Mouse (Mus musculus) layer of hippocampus, postnatal 25 days (tissue): ENCODE results near the gene Cdc14b. TPM values are rescaled to one million over a fixed set of nuclear protein-coding genes. Genes with fewer than 3 reads are reported as not detected.
"Not testable (repeated sequence)": the region's sequence is repeated elsewhere in the genome, so short reads cannot be mapped to it uniquely, and the experiment has no call there.

ENCODE experiments used
- DNase-seq, 2 experiments: peaks; one replicate each; pipeline ENCODE4 v3.0.0; 2022; ENCODE audit warnings: mixed read lengths in 2 of 2, low spot score in 1 of 2; ENCODE audit errors: extremely low spot score in 1 of 2
- total RNA-seq, 2 experiments: library from RNA; stranded (reverse); gene quantifications; 2 replicates each; pipeline ENCODE4 v1.2.3; 2021

The Cdc14b gene
- total RNA-seq, 2 experiments from 2014 or later, result 6.9 to 7.2 TPM

DNA sequence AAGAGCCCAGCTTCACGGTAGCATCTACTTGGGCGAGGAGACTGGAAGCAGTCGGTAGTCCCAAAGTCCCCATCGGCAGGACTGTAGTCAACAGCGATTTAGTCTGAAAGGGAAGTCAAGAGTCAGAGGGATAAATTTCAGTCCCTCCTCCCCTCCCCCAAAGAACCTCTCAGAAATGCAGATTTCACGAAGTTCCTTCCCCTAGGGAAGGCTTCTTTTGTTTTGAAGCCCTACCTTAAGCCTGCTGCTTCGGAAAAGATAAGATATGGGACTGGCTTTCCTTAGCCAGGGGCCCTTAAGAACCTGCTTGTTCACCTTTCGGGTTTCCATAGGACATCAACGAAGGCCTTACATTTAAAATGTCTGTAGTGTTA lies 651 bp upstream of the Cdc14b start:
- no peak for DNase-seq

- DNase-seq, result peak in 1 of 2 experiments; percentile 10
These were observed 922 bp downstream of the Cdc14b start for GRCm38 (mm10) chr13:64273891-64274844.

GRCm38 (mm10) chr13:64273352-64273751 lies 1.7 kb downstream of the Cdc14b start:
- DNase-seq, result no peak

GRCm38 (mm10) chr13:64268384-64268783 lies 6.7 kb downstream of the Cdc14b start:
- no peak for DNase-seq

DNA sequence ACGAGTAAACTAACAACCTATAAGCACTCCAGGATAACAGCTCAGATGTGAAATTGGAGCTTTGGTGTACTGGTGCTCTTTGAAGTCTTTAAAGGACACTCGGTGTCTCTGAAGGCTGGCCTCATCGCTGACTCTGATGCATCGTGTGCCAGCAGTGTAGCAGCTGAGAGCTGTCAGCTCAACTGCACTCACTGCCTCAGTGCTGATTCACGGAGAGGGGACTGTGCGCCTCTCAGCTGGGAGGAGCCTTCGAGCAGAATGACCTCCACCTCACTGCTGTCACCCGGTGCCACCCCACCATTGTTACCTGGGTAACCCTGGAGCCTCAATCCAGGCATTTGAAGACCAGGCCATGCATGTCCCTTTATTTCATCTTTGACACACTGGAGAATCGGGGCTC lies 7.9 kb downstream of the Cdc14b start:
- DNase-seq, result no peak

DNA sequence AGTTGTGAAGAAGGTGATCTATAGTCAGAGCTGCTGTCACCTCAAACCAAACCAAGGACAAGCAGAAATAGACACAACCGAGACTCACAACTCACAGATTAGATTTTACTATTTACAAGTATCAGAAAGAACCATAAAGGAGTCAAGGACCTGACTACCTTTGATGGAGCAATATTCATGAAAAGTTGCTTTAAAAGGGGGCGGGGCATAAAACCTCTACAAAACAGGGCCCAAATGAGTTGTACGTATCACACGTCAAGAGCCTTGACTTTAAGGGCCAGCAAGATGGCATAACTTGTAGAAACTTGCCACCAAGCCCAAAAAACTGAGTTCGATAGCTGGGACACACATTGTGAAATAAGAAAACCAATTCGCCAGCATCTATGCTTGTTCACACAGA lies 10.5 kb downstream of the Cdc14b start:
- DNase-seq, result no peak

DNA sequence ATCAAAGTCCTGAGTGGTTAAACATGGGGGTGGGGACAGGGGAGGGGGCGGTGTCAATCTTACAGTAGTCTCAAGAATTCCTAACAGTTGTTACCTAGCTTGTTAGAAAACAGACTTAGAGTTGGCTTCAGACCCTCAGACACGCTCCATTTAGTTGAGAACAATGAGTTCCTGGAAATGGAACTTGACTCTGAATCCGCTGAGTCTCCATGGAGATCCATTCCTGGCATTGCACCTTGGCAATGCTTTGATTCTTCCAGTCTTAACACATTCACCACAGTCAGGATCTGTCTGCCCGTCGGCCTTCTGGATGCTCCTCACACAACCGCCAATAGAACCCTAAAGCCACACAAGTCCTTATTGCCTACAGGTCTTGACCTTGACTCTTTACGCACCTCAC lies 15.2 kb downstream of the Cdc14b start:
- DNase-seq, result peak in 1 of 2 experiments; percentile 11

GRCm38 (mm10) chr13:64258516-64258821 lies 16.6 kb downstream of the Cdc14b start:
- DNase-seq, result no peak

DNA sequence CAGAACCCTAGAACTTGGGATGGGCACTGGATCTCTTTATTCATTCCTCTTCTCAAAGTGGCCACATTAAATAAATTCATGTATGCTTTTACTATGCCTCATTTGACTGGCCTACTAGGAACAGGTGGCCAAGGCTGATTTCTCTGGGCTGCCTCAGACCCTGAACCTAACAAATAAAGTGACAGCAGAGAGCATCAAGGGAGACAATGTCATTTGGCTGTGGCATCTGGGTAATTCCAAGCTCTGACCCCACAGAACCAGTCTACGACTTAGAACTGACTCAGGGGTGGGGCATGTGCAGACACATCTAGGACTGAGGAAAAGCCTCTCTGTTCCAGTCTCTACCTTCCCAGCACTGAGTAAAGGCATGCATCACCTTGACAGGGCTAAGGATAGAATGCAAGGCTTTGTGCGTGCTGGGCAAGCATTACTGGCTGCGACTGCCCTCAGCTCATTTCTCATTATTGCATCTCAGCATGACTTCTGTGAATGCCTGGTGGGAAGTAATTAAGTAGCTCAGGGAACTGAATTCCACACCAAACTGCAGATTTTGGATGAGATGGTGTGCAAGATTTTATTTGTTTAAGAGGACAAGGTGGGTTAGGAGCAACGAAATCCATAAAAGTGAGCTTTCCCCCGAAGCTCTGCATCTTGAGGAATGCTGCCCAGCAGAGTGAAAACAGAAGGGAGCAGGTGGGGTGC lies 17.1 kb downstream of the Cdc14b start:
- DNase-seq, result no peak

GRCm38 (mm10) chr13:64257010-64257813 lies 17.9 kb downstream of the Cdc14b start:
- no peak for DNase-seq

GRCm38 (mm10) chr13:64254185-64254584 lies 20.9 kb downstream of the Cdc14b start:
- not testable (repeated sequence) for DNase-seq

DNA sequence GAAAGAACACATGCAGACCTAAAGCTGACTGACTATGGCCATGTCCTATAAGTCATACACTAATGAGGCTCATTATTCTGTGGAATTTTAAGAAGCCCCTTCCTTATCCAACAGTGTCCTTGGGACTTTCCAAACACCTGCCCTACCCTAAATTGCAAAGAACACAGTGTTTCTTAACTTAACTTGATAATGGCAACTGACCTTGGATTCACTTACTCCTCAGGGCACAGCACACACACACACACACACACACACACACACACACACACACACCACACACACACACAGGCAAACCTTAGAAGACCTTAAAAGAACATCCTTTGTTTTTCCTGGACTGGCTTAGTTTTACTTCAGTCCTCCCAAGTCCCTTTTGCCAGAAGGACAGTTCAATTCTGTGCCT lies 21.4 kb downstream of the Cdc14b start:
- no peak for DNase-seq

DNA sequence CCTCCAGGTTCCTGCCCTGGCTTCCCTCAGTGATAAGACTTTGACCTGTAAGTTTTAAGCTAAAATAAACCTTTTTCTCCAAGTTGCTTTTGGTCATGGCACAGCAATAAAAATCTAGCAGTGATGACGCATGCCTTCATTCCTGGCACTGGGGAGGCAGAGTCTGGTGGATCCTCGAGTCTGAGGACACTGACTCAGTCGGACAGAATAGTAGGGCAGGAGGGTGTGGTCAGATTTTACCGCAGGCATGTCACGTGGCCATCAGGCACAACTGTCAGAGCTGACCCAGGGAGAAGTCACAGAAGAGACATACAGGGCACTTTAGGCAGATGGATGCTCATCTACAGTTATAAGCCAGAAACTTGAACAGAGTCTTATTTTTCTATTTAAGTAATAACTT lies 22.9 kb downstream of the Cdc14b start:
- DNase-seq, result no peak

GRCm38 (mm10) chr13:64250363-64250762 lies 24.7 kb downstream of the Cdc14b start:
- DNase-seq, result peak in 1 of 2 experiments; percentile 44

DNA sequence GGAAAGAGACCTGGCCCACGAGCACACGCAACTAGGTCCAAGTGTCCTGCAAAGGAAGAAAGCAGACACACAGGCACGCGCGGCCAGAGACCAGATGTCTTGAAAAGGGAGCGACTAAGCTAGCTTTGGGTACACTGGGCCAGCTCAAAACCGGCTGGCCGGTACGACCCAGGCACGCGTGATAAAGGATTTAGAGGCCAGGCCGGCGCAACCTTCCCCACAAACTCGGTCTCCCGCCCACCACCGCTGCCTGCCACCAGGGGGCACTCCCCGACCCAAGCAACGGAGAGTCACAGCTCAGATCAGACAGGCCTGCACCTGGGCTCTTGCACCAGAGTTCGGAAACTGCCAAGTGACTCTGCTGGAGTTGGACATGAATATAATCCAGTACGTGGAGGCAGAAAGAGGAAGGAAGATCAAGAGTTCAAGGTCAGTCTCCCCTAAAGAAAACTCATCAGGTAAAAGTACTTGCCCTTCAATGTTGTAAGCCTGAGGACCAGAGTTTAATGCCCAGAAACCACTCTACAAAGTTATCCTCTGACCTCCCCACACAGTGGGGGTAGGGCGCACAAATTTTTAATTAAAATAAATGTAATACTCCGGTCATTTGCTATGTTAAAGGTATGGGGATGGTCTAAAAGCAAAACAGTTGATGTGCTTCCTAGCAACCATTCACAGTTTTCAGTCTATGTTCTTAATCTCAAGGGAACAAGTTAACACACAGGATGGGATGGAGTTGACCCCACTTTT lies 26.1 kb downstream of the Cdc14b start:
- peak; percentile 78 to 90 for DNase-seq

DNA sequence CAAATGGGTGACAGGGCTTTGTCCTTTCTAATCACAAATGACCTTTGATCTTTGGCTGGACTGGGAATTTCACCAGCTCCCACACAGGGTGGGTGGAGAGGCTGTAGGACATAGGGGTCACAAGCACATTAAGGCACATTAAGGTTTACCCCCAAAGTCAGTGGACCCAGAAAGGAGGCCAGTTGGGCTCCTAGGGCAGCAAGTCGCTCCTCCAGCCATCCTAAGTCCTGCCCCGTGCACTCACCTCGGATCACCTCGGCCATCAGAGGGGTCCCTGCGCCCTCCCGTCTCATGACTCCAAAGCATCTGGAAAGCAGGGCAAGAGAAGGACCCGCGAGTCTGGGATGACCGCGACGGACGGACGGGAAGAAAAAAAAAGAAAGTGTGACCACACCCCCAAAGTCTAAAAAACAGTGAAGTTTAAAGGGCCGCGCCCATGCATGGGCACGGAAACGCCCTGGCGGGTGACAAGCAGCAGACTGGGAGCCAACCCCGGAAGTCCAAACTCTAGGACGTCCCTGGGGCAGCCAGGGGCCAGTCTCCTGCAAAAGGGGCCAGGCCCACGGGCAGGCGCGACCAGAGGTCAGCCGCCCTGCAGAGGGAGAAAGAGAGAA lies 26.8 kb downstream of the Cdc14b start:
- DNase-seq, result no peak

DNA sequence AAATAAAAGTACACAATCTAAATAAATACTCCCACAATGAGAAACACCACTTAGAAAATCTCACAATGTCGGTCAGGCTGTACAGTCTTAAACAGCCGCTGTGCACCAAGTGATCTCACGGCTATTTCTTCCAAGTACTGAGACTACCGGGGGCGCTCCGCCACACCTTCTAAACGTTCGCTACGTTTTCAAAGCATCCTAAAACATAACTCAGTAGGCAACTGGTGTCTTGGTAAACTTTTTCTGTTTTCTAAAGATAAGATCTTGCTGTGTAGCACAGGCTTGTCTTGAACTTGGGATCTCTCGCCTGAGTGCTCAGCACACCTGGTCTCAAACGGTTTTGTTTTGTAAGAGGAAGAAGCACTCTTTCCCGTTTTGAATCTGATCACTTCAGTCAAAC lies 29.0 kb downstream of the Cdc14b start:
- no peak for DNase-seq

DNA sequence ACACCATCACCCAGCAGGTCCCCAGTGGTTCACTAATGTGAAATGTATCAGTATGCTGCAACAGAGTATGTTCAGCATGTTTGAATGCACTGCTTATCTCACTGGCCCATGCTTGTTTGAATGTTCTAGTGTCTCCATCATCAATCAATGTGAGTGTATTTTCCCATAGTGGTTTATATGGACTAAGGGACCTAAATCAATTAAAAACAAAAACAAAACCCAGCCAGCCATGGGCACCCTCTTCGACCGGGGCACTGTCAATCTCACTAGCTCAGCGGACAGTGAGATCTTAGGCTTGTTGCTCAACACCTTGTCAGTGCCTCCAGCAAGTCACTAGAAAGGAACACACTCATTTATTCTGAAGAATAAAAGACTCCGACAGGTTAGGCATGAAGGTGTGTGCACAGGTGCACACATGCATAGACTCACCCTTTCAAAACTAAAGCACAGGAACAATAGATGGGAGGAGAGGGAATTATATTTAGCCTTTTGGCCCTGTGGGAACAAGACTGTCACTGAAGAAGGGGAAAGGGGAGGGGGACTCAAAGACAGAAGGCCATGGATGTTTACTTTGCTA lies 30.3 kb downstream of the Cdc14b start:
- no peak for DNase-seq

GRCm38 (mm10) chr13:64242721-64243120 lies 32.4 kb downstream of the Cdc14b start:
- no peak for DNase-seq
